Mouse (Mus musculus): ENCODE data around the gene Pqlc3. TPM values are rescaled to one million over a fixed set of nuclear protein-coding genes. Genes with fewer than 3 reads are reported as not detected.
A peak's percentile ranks its signal among the peaks of the same experiment; 100 is the strongest.

The Pqlc3 gene
- 1.9 TPM in 2 replicates for polyA plus RNA-seq (2015; fragmentation: Nextera tagmentation; extraction: Ambion mirVana)

GRCm38 (mm10) chr12:16999739-17000497, at the start of gene Pqlc3:
TSS of gene Pqlc3 (minus strand) at chr12:17000408.
- 1% methylated on average over 55 of the region's 57 CpGs for WGBS

DNA sequence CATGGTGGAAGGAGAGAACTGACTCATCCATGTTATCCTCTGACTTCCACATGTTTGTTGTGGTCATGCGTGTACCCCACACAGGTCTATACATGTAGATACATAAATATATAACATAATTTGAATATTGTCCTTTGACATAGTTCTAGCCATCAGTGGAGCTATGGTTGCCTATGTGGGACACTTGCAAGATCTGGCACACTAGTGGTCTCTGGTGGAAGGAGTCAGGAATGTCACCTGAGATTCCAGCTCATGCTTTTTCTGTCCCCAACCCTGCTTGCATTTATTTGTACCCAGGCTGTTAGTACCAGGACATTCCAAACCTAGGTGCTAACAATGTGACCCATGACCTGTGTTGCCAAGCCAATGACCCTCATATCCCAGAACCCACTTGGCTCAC, 49.6 kb upstream of the Pqlc3 start:
- ATAC-seq: 0 out of 2 replicates have a peak, but pooled peaks have one; percentile 16
- Histone ChIP-seq H3K9ac (no peak overlapping the region), H3K36me3 (ENCODE audit: poor library complexity, severe bottlenecking) (no peaks in the 10 kb centered on the region), H3K4me2 (no peak overlapping the region), H3K27me3 (no peaks in the 10 kb centered on the region), H3K4me3 (no peak overlapping the region), H3K9me3 (replicated peaks) (no peaks in the 10 kb centered on the region), H3K4me1 (peaks cover 11% of the 10 kb centered on the region), H3K27ac (no peak overlapping the region)
- 89% methylated on average over 1 of the region's 1 CpGs for WGBS

More at GRCm38 (mm10) chr12:16999739-17000497, at the start of gene Pqlc3:
- H3K36me3 ChIP-seq (ENCODE audit: poor library complexity, severe bottlenecking): no peaks in the 10 kb centered on the region
- H3K27me3 ChIP-seq: peaks cover 47% of the 10 kb centered on the region
- peaks cover 14% of the 10 kb centered on the region for H3K4me1 ChIP-seq
- H3K4me3 ChIP-seq: peak within 1 kb of the TSS; percentile 48
- ATAC-seq: peak; percentile 90
- peak within 1 kb of the TSS; percentile 86 for H3K4me2 ChIP-seq
- H3K9ac ChIP-seq: peak within 1 kb of the TSS; percentile 58
- no peaks in the 10 kb centered on the region for H3K9me3 ChIP-seq (replicated peaks)
- H3K27ac ChIP-seq: no peak within 1 kb of the TSS

DNA sequence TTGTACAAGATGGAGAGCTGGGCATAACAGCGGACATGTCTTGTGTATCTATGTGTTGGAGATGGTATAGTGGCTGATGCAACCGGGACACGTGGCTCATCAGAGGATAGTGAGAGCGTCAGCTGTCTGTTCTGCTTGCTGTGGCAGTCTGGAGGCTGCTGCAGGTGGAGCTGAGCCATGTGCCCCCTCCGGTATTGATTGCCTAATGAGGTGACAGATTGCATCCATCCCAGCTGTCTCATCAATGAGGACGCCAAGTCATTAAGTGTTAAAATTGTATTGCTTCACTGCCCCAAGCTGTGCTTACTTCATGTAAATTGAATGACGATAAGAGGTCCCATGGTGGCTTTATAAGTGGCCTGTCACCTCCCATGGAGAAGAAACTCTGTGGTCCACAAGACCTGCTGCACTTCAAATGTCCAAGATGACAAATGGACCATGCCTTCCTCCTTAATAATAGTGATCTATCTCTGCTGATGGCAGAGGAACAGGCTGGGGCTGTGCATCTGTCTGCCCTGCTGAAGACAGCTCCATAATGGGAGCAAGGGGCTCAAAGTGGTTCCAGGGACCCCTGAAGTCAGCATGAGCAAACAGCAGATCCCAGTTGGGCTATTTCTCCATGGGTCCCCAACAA, 48.9 kb upstream of the Pqlc3 start:
- no peak overlapping the region for H3K4me2 ChIP-seq
- H3K27me3 ChIP-seq: no peaks in the 10 kb centered on the region
- peaks cover 11% of the 10 kb centered on the region for H3K4me1 ChIP-seq
- no peak overlapping the region for H3K9ac ChIP-seq
- H3K9me3 ChIP-seq (replicated peaks): no peaks in the 10 kb centered on the region
- peak; percentile 68 for ATAC-seq
- no peak overlapping the region for H3K4me3 ChIP-seq
- H3K27ac ChIP-seq: no peak overlapping the region
- no peaks in the 10 kb centered on the region for H3K36me3 ChIP-seq (ENCODE audit: poor library complexity, severe bottlenecking)
- WGBS: 60% methylated on average over 7 of the region's 7 CpGs

DNA sequence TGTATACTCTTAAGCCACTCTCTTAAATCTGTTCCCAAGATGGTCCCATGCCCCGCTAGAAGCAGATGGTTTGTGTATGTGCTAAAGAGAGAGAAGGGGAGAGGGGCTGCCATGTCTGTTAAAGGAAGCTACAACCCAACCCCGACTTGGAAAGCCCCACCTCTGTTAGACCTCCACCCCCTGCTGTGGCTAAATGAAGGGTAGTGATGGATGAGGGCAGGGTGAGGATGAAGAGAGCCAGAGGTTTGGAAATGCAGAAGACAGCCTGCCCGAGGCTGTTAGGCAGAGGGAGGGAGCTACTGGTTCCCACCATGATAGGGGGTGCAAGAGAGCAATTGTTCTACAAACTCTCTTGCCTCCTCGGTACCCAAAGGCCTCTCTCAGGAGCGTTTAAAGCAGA, 43.1 kb upstream of the Pqlc3 start:
- ATAC-seq: no peak
- no peak overlapping the region for H3K4me3 ChIP-seq
- H3K36me3 ChIP-seq (ENCODE audit: poor library complexity, severe bottlenecking): no peaks in the 10 kb centered on the region
- no peaks in the 10 kb centered on the region for H3K9me3 ChIP-seq (replicated peaks)
- H3K4me1 ChIP-seq: no peaks in the 10 kb centered on the region
- no peak overlapping the region for H3K9ac ChIP-seq
- H3K27me3 ChIP-seq: no peaks in the 10 kb centered on the region
- no peak overlapping the region for H3K4me2 ChIP-seq
- H3K27ac ChIP-seq: no peak overlapping the region
- 73% methylated on average over 5 of the region's 5 CpGs for WGBS

GRCm38 (mm10) chr12:17040567-17040966, 40.4 kb upstream of the Pqlc3 start:
- no peak overlapping the region for H3K27ac ChIP-seq
- ATAC-seq: no peak
- no peaks in the 10 kb centered on the region for H3K36me3 ChIP-seq (ENCODE audit: poor library complexity, severe bottlenecking)
- no peaks in the 10 kb centered on the region for H3K9me3 ChIP-seq (replicated peaks)
- no peak overlapping the region for H3K9ac ChIP-seq
- H3K27me3 ChIP-seq: no peaks in the 10 kb centered on the region
- peaks cover 8% of the 10 kb centered on the region; the same call in 1 of the 2 replicates for H3K4me1 ChIP-seq
- H3K4me3 ChIP-seq: no peak overlapping the region
- 61% methylated on average over 1 of the region's 1 CpGs for WGBS
- H3K4me2 ChIP-seq: no peak overlapping the region

DNA sequence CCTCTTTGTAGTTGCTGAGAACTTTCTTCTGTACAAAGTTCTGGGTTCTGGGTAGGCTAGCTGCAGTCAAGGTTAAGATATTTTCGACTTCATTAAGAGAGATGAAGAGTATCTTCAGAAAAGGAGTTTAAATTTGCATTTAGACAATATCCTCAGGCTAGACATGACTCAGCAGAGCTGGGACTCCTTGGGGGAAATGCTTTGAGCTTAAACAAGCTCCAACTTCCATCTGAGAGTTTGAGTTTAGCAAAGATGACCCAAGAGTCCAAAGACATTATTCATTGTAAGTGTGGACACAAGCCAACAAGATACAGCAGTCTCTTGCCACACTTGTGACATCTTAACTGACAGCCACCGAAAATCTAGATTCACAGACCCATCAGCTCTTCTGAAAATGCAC, 39.2 kb upstream of the Pqlc3 start:
- ATAC-seq: no peak
- H3K4me2 ChIP-seq: no peak overlapping the region
- no peak overlapping the region for H3K27ac ChIP-seq
- H3K9me3 ChIP-seq (replicated peaks): no peaks in the 10 kb centered on the region
- H3K27me3 ChIP-seq: no peaks in the 10 kb centered on the region
- no peak overlapping the region for H3K4me3 ChIP-seq
- no peaks in the 10 kb centered on the region for H3K36me3 ChIP-seq (ENCODE audit: poor library complexity, severe bottlenecking)
- no peak overlapping the region for H3K9ac ChIP-seq
- WGBS: 76% methylated on average over 2 of the region's 2 CpGs
- peaks cover 10% of the 10 kb centered on the region; the same call in 1 of the 2 replicates for H3K4me1 ChIP-seq

GRCm38 (mm10) chr12:17038246-17038645, 38.0 kb upstream of the Pqlc3 start:
- Histone ChIP-seq H3K4me3 (no peak overlapping the region), H3K9ac (no peak overlapping the region), H3K9me3 (replicated peaks) (no peaks in the 10 kb centered on the region), H3K27ac (no peak overlapping the region), H3K27me3 (no peaks in the 10 kb centered on the region), H3K4me1 (peaks cover 21% of the 10 kb centered on the region; the same call in 1 of the 2 replicates), H3K4me2 (no peak overlapping the region), H3K36me3 (ENCODE audit: poor library complexity, severe bottlenecking) (no peaks in the 10 kb centered on the region)
- 80% methylated on average over 6 of the region's 6 CpGs for WGBS
- ATAC-seq: no peak

GRCm38 (mm10) chr12:17037053-17037610, 36.9 kb upstream of the Pqlc3 start:
- H3K36me3 ChIP-seq (ENCODE audit: poor library complexity, severe bottlenecking): no peaks in the 10 kb centered on the region
- no peaks in the 10 kb centered on the region for H3K27me3 ChIP-seq
- no peak overlapping the region for H3K4me2 ChIP-seq
- no peak for ATAC-seq
- no peak overlapping the region for H3K27ac ChIP-seq
- peaks cover 21% of the 10 kb centered on the region; the same call in 1 of the 2 replicates for H3K4me1 ChIP-seq
- no peak overlapping the region for H3K4me3 ChIP-seq
- H3K9me3 ChIP-seq (replicated peaks): no peaks in the 10 kb centered on the region
- 59% methylated on average over 14 of the region's 14 CpGs for WGBS
- H3K9ac ChIP-seq: no peak overlapping the region

DNA sequence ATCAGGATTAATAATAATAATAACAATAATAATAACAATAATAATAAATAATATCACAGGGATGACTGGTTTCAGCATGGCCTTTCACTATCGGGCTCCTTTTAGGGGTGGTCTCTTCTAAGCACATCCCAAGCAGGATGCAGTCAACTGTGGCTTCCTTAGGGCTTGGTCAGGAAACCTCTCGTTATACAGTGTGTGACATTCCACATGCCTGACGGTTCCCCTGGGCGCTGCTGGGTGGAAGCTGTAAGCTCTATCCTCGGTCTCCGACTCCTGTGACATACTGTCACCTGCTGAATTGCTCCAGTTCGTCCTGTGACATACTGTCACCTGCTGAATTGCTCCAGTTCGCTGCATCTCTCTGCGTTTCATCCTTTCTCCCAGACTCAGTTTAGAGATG, 36.3 kb upstream of the Pqlc3 start:
- H3K27me3 ChIP-seq: no peaks in the 10 kb centered on the region
- no peak overlapping the region for H3K4me3 ChIP-seq
- ATAC-seq: no peak
- H3K4me1 ChIP-seq: peaks cover 21% of the 10 kb centered on the region; the same call in 1 of the 2 replicates
- H3K4me2 ChIP-seq: no peak overlapping the region
- no peak overlapping the region for H3K27ac ChIP-seq
- no peaks in the 10 kb centered on the region for H3K36me3 ChIP-seq (ENCODE audit: poor library complexity, severe bottlenecking)
- H3K9ac ChIP-seq: no peak overlapping the region
- H3K9me3 ChIP-seq (replicated peaks): no peaks in the 10 kb centered on the region
- 57% methylated on average over 9 of the region's 9 CpGs for WGBS

DNA sequence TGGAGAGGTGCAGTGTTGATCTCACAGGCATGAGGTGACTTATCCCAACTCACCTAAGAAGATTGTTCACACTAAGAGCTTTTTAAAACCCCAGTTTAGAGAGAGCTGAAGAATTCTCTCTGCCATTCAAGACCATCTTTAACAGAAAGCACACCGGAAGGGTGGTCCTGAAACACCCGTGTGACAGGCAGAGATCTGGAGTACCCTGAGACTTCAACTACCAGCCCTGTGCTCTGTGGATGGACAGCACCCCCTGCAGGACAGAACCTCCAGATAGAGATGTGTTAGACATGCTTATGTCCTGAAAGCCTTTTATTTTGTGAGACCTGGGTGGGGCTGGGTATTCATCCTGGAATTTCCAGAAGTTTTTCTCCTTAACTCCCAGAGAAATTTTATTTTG, 34.9 kb upstream of the Pqlc3 start:
- no peaks in the 10 kb centered on the region for H3K9me3 ChIP-seq (replicated peaks)
- no peak overlapping the region for H3K27ac ChIP-seq
- H3K4me2 ChIP-seq: no peak overlapping the region
- H3K36me3 ChIP-seq (ENCODE audit: poor library complexity, severe bottlenecking): no peaks in the 10 kb centered on the region
- no peak overlapping the region for H3K9ac ChIP-seq
- H3K4me3 ChIP-seq: no peak overlapping the region
- WGBS: 75% methylated on average over 2 of the region's 2 CpGs
- H3K27me3 ChIP-seq: 0 out of 2 replicates have a peak, but pooled peaks cover 3% of the 10 kb centered on the region
- ATAC-seq: no peak
- peaks cover 21% of the 10 kb centered on the region; the same call in 1 of the 2 replicates for H3K4me1 ChIP-seq

DNA sequence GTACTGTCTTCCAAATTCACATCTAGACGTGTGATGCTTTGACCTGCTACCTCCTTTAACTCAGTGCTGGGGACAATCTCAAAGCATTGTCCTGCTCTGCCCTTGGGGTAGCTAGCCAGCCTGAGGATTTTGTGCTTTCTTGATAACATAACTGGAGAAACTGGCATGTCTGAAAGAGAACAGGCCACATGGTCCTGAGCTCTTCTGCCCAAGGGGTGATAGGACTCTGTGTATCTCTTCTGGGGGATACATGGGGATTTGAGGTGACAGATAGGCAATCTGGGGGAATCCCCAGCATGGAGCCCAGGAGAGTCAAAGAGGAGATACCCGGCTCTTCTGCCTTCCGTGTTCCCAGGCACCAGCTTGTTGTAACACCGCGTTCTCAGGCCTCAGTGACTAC, 34.5 kb upstream of the Pqlc3 start:
- 89% methylated on average over 5 of the region's 5 CpGs for WGBS

DNA sequence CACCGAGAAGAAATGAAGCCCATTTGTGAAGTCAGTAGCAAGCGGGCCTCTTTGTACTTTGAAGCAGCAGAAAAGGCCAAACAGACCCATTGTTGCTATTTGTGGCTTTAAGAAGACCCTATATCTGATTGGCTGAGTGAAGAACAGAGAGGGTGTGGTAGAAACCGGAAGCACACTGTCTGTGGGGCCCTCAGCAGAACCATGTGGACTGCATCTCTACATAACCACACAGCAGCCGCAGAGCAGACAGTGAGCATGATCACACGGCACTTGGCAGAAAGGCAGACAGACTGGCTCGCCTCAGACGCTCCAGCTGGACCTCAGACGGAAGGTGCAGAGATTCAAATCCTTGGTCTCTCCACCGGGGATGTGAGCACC, 33.2 kb upstream of the Pqlc3 start:
- H3K4me3 ChIP-seq: no peak overlapping the region
- no peak overlapping the region for H3K9ac ChIP-seq
- 73% methylated on average over 9 of the region's 9 CpGs for WGBS
- H3K9me3 ChIP-seq (replicated peaks): no peaks in the 10 kb centered on the region
- peaks cover 21% of the 10 kb centered on the region; the same call in 1 of the 2 replicates for H3K4me1 ChIP-seq
- 0 out of 2 replicates have a peak, but pooled peaks cover 3% of the 10 kb centered on the region for H3K27me3 ChIP-seq
- H3K4me2 ChIP-seq: no peak overlapping the region
- H3K27ac ChIP-seq: peak overlapping the region; percentile 35
- no peaks in the 10 kb centered on the region for H3K36me3 ChIP-seq (ENCODE audit: poor library complexity, severe bottlenecking)
- peak; percentile 65 for ATAC-seq

More for the DNA sequence above, 34.5 kb upstream of the Pqlc3 start:
- no peaks in the 10 kb centered on the region for H3K9me3 ChIP-seq (replicated peaks)
- no peak overlapping the region for H3K4me2 ChIP-seq
- ATAC-seq: no peak
- H3K27ac ChIP-seq: no peak overlapping the region
- no peak overlapping the region for H3K4me3 ChIP-seq
- H3K9ac ChIP-seq: no peak overlapping the region
- peaks cover 21% of the 10 kb centered on the region; the same call in 1 of the 2 replicates for H3K4me1 ChIP-seq
- H3K36me3 ChIP-seq (ENCODE audit: poor library complexity, severe bottlenecking): no peaks in the 10 kb centered on the region
- 0 out of 2 replicates have a peak, but pooled peaks cover 3% of the 10 kb centered on the region for H3K27me3 ChIP-seq

All from forebrain, embryonic 13.5 days (tissue).